Mouse (Mus musculus) ES-E14 (cell line): ENCODE data around the gene Tmem207.

Source experiments
- CHD2 ChIP-seq: IDR thresholded peaks from 2 replicates; pipeline ENCODE4 v1.6.1; 2014; ENCODE audit warnings: mild to moderate bottlenecking, low read depth, low read length, inconsistent platforms
- HCFC1 ChIP-seq: IDR thresholded peaks from 2 replicates; pipeline ENCODE4 v1.6.1; 2012; ENCODE audit warnings: low read length, inconsistent platforms, borderline replicate concordance; ENCODE audit not compliant: insufficient read depth
- ZC3H11A ChIP-seq: IDR thresholded peaks from 2 replicates; pipeline ENCODE4 v1.6.1; 2012; ENCODE audit warnings: low read depth, mild to moderate bottlenecking, inconsistent platforms, low read length, borderline replicate concordance
- ZNF384 ChIP-seq: IDR thresholded peaks from 2 replicates; pipeline ENCODE4 v1.6.1; 2012; ENCODE audit warnings: low read depth, low read length, inconsistent platforms

DNA sequence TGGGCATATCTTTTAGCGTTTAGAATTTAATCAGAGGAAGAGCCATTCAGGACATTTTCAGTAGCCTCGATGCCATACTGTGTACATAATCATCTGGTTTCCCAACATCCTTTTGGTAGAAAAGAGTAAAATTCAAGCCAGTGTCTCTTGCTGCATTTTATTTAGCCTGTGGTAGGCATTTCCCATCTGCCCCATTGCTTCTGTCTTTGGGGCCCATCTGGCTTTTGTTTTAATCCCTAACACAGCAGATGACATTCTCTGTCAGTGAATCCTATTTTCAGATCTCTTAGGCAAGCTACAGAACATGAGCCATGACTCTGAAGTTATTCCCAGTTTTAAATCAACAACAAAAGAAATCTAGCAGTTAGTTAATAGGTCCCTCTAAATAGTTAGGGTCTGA is 22.7 kb upstream of the Tmem207 start:
- TF ChIP-seq HCFC1 (no peak), ZNF384 (no peak), ZC3H11A (no peak), CHD2 (no peak)
